Mouse (Mus musculus): ENCODE data around the gene Gm21118.
"Not testable (repeated sequence)": the region's sequence is repeated elsewhere in the genome, so short reads cannot be mapped to it uniquely, and the experiment has no call there.

Gm21118 gene

DNA sequence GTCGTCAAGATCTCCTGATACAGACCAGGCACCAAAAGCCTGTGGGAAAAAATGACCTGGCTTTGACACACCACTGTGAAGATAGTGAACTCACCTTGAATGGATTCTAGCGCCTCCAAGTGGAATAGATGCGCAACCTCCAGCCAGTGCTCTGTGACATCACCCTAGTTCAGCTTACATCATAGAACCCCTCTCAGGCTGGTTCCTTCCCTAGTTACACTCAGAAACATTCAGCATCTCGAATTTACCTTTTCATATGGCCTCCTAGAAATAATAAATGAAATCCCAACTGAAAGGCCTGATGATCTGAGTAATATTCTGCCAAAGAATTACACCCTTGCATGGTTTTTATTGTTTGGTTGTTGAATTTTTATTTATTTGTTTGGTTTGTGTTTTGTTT lies at the start of gene Gm21118:
TSS of gene Gm21118 (minus strand) at position 101 of the 400 bp plus-strand sequence.
- not testable (repeated sequence) for H3K36me3 ChIP-seq (ENCODE audit: insufficient read depth, low read length); H3K27me3 ChIP-seq (ENCODE audit: insufficient read depth, low read length); H3K4me1 ChIP-seq (replicated peaks; ENCODE audit: low read depth, low read length); H3K9me3 ChIP-seq (ENCODE audit: low read length); H3K4me3 ChIP-seq (replicated peaks; ENCODE audit: low read length)

DNA sequence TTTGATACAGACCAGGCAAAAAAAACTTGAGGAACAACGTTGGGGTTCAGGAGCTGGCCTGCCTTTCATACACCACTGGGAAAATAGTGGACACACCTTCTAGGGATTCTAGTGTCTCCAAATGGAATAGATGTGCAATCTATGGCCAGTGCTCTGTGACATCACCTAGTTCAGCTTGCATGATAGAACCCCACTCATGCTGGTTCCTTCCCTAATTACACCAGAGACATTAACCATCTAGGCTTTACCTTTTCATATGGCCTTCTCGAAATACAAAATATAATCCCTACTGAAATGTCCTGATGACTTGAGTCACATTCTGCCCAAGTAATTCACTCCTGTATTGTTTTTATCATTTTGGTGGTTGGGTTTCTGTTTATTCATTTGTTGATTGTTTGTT lies 29.7 kb upstream of the Gm21118 start, which contains the start of the genes Gm29423 and Gm29644:
TSS of gene Gm29423 (minus strand) at position 101 of the 400 bp plus-strand sequence.
TSS of gene Gm29644 (minus strand) at position 157 of the 400 bp plus-strand sequence.
- H3K4me3 ChIP-seq (replicated peaks; ENCODE audit: low read length); H3K27me3 ChIP-seq (ENCODE audit: insufficient read depth, low read length); H3K4me1 ChIP-seq (replicated peaks; ENCODE audit: low read depth, low read length): not testable (repeated sequence)

More for the DNA sequence above, 29.7 kb upstream of the Gm21118 start, which contains the start of the genes Gm29423 and Gm29644:
- not testable (repeated sequence) for H3K36me3 ChIP-seq (ENCODE audit: insufficient read depth, low read length); H3K9me3 ChIP-seq (ENCODE audit: low read length)

Measured in E14TG2a.4 (cell line).